Mouse (Mus musculus) kidney, adult 2 months (tissue): ENCODE results near the gene Padi1.

ENCODE experiments used
- CTCF ChIP-seq: fragments of 200-500 bp; conservative IDR thresholded peaks from 2 replicates; pipeline ENCODE4 v1.5.1; 2011; ENCODE audit warnings: low read depth, mild to moderate bottlenecking, control low read depth, low read length, moderate library complexity, mixed read lengths; ENCODE audit not compliant: insufficient read depth, insufficient read length
- POLR2A ChIP-seq: fragments of 200-500 bp; IDR thresholded peaks from one replicate; pipeline ENCODE4 v1.6.1; 2011; ENCODE audit warnings: low read depth, low read length, control low read depth

GRCm38 (mm10) chr4:140881771-140882170 lies 36.2 kb upstream of the Padi1 start:
- no peak for TF ChIP-seq POLR2A
- TF ChIP-seq CTCF = no peak
